Mouse (Mus musculus) embryonic fibroblast, embryonic 13.5 days (primary cell): ENCODE results near the gene Gpc3.
"Not testable (repeated sequence)": the region's sequence is repeated elsewhere in the genome, so short reads cannot be mapped to it uniquely, and the experiment has no call there.

Experiments used
- CTCF ChIP-seq: IDR thresholded peaks from 2 replicates; pipeline ENCODE4 v1.5.1; 2011; ENCODE audit warnings: mild to moderate bottlenecking, control low read depth, low read length, moderate library complexity, borderline replicate concordance; ENCODE audit not compliant: insufficient read depth
- POLR2A ChIP-seq: IDR thresholded peaks from 2 replicates; pipeline ENCODE4 v1.6.1; 2011; ENCODE audit warnings: low read depth, mild to moderate bottlenecking, control low read depth, low read length, moderate library complexity

- not testable (repeated sequence) for TF ChIP-seq CTCF, POLR2A
Measured at GRCm38 (mm10) chrX:52259771-52260170, 354.0 kb downstream of the Gpc3 start.
